Mouse (Mus musculus) heart, adult 8-10 months (tissue): ENCODE measurements around the gene Gm21454. TPM values are rescaled to one million over a fixed set of nuclear protein-coding genes. Genes with fewer than 3 reads are reported as not detected.
"Not testable (repeated sequence)": the region's sequence is repeated elsewhere in the genome, so short reads cannot be mapped to it uniquely, and the experiment has no call there.

ENCODE experiments used
- DNase-seq: peaks from one replicate; pipeline ENCODE4 v3.0.0; 2022; ENCODE audit warnings: low spot score
- total RNA-seq, 4 experiments: library from RNA; stranded (reverse); gene quantifications; 2 replicates each; pipeline ENCODE4 v1.2.4; 2022

The Gm21454 gene
- total RNA-seq: not detected

DNA sequence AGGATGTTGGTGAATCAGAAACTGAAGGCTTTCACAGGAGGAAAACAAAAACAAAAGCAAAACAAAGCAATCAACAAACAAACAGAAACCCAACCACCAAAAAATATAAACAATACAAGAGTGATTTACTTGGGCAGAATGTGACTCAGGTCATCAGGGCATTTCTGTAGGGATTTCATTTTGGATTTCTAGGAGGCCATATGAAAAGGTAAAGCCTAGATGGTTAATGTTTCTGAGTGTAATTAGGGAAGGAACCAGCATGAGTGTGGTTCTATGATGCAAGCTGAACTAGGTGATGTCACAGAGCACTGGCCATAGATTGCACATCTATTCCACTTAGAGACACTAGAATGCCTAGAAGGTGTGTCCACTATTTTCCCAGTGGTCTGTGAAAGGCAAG, at the start of gene Gm21454, which contains the start of gene Gm21440:
TSS of gene Gm21454 (plus strand) at position 352 of the 400 bp plus-strand sequence.
TSS of gene Gm21440 (plus strand) at position 301 of the 400 bp plus-strand sequence.
- not testable (repeated sequence) for DNase-seq

DNA sequence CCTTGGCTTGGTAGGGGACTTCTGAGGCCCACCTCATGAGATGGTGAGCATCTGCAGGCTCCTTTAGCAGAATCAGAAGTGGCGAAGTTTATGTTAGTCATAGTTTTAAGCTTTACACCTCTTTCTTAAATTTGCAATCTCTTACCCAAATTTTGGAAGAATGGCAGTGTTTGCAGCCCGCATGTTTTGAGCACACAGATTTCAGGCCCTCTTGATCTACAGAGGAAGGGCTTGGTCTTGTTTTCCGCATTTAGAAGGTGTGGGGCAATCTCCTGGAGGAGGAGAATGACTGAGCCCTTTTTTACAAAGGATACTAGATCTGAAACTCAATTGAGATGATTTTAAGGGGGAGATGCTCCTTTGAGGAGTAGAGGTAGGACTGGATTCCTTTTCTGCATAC, 28.4 kb upstream of the Gm21454 start, which contains the start of gene Gm21828:
TSS of gene Gm21828 (minus strand) at position 101 of the 400 bp plus-strand sequence.
- not testable (repeated sequence) for DNase-seq

DNA sequence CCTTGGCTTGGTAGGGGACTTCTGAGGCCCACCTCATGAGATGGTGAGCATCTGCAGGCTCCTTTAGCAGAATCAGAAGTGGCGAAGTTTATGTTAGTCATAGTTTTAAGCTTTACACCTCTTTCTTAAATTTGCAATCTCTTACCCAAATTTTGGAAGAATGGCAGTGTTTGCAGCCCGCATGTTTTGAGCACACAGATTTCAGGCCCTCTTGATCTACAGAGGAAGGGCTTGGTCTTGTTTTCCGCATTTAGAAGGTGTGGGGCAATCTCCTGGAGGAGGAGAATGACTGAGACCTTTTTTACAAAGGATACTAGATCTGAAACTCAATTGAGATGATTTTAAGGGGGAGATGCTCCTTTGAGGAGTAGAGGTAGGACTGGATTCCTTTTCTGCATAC, 96.7 kb downstream of the Gm21454 start, which contains the start of gene Gm21725:
TSS of gene Gm21725 (minus strand) at position 101 of the 400 bp plus-strand sequence.
- not testable (repeated sequence) for DNase-seq

Other genes starting within 250 kb of the Gm21454 start
- gene Gm20807, start 209.6 kb upstream of the Gm21454 start, total RNA-seq: not detected
- not detected for gene Gm21891, start 119.0 kb upstream of the Gm21454 start, total RNA-seq
- not detected for gene Gm21425, start 90.5 kb upstream of the Gm21454 start, total RNA-seq
- gene Gm21828, start 28.5 kb upstream of the Gm21454 start, total RNA-seq: not detected
- not detected for gene Gm21440, start 51 bp upstream of the Gm21454 start, total RNA-seq
- gene Gm21725, start 96.6 kb downstream of the Gm21454 start, total RNA-seq: not detected
- gene Gm21866, start 213.1 kb downstream of the Gm21454 start, total RNA-seq: not detected
- gene Gm20773, start 241.6 kb downstream of the Gm21454 start, total RNA-seq: not detected